Mouse (Mus musculus) C2C12 (cell line): ENCODE measurements around the gene Ankrd13a.

Source experiments
- CEBPB ChIP-seq: IDR thresholded peaks from one replicate; pipeline ENCODE4 v1.6.1; 2011; ENCODE audit warnings: low read depth, mild to moderate bottlenecking, control low read depth, moderate library complexity
- CTCF ChIP-seq: IDR thresholded peaks from one replicate; pipeline ENCODE4 v1.5.1; 2011; ENCODE audit not compliant: control insufficient read depth, insufficient read depth, insufficient read length
- FOSL1 ChIP-seq: IDR thresholded peaks from one replicate; pipeline ENCODE4 v1.8.0; 2011; ENCODE audit warnings: mild to moderate bottlenecking, low read length; ENCODE audit not compliant: poor library complexity, insufficient read depth, severe bottlenecking
- MAX ChIP-seq: IDR thresholded peaks from one replicate; pipeline ENCODE4 v1.6.1; 2011; ENCODE audit warnings: mild to moderate bottlenecking, control low read depth
- MYOD1 ChIP-seq: IDR thresholded peaks from one replicate; pipeline ENCODE4 v1.6.1; 2011; ENCODE audit warnings: low read depth; ENCODE audit not compliant: control insufficient read depth, insufficient read length
- MYOG ChIP-seq: IDR thresholded peaks from one replicate; pipeline ENCODE4 v1.6.1; 2011; ENCODE audit not compliant: control insufficient read depth, insufficient read length; ENCODE audit errors: extremely low read depth
- USF1 ChIP-seq: IDR thresholded peaks from one replicate; pipeline ENCODE4 v1.6.1; 2011; ENCODE audit warnings: low read depth, mild to moderate bottlenecking, control low read depth, moderate library complexity

GRCm38 (mm10) chr5:114799848-114800247, 25.4 kb downstream of the Ankrd13a start:
- TF ChIP-seq CTCF (no peak), CEBPB (no peak), MAX (no peak), USF1 (no peak), MYOD1 (no peak), MYOG (no peak), FOSL1 (no peak)
